Mouse (Mus musculus): ENCODE data around the gene Nphs1. TPM values are rescaled to one million over a fixed set of nuclear protein-coding genes. Genes with fewer than 3 reads are reported as not detected.
A peak's percentile ranks its signal among the peaks of the same experiment; 100 is the strongest.

The Nphs1 gene
- polyA plus RNA-seq, 2 experiments: 0.06 to 0.23 TPM

GRCm38 (mm10) chr7:30518325-30518724, 60.2 kb downstream of the Nphs1 start:
- Histone ChIP-seq H3K4me2 (replicated peaks; ENCODE audit: low read depth, low read length, severe bottlenecking) (no peak overlapping the region), H3K36me3 (ENCODE audit: control insufficient read depth, insufficient read depth, low read length) (peaks cover 4% of the 10 kb centered on the region), H3K9me3 (ENCODE audit: control insufficient read depth, low read length) (no peaks in the 10 kb centered on the region), H3K27ac (replicated peaks; ENCODE audit: low read depth, low read length) (no peak overlapping the region), H3K4me3 (replicated peaks; ENCODE audit: low read length) (no peak overlapping the region), H3K27me3 (ENCODE audit: control insufficient read depth, insufficient read depth, low read length) (no peaks in the 10 kb centered on the region), H3K4me1 (ENCODE audit: control insufficient read depth, insufficient read depth, low read length) (no peaks in the 10 kb centered on the region), H3K9ac (ENCODE audit: low read depth, low read length, severe bottlenecking) (no peak overlapping the region)
- ATAC-seq (ENCODE audit: low FRiP score, low read depth) (no peak), DNase-seq (ENCODE audit: low spot score) (no peak)
- WGBS: 46% methylated on average over 8 of the region's 8 CpGs
- TF ChIP-seq POLR2A (IDR thresholded peaks at IDR 0.05; ENCODE audit: borderline replicate concordance, extremely low read depth, insufficient read depth, insufficient read length): no peak

- Histone ChIP-seq H3K9ac (ENCODE audit: low read depth, low read length, severe bottlenecking) (no peak overlapping the region), H3K9me3 (ENCODE audit: control insufficient read depth, low read length) (no peaks in the 10 kb centered on the region), H3K27me3 (ENCODE audit: control insufficient read depth, insufficient read depth, low read length) (no peaks in the 10 kb centered on the region), H3K4me3 (replicated peaks; ENCODE audit: low read length) (no peak overlapping the region), H3K4me2 (replicated peaks; ENCODE audit: low read depth, low read length, severe bottlenecking) (no peak overlapping the region), H3K4me1 (ENCODE audit: control insufficient read depth, insufficient read depth, low read length) (no peaks in the 10 kb centered on the region), H3K36me3 (ENCODE audit: control insufficient read depth, insufficient read depth, low read length) (peaks cover 24% of the 10 kb centered on the region), H3K27ac (replicated peaks; ENCODE audit: low read depth, low read length) (no peak overlapping the region)
- no peak for DNase-seq (ENCODE audit: low spot score)
- no peak for TF ChIP-seq POLR2A (IDR thresholded peaks at IDR 0.05; ENCODE audit: borderline replicate concordance, extremely low read depth, insufficient read depth, insufficient read length)
- 75% methylated on average over 4 of the region's 4 CpGs for WGBS
- no peak for ATAC-seq (ENCODE audit: low FRiP score, low read depth)
These were observed 62.3 kb downstream of the Nphs1 start for GRCm38 (mm10) chr7:30520396-30520795.

- H3K27ac ChIP-seq (replicated peaks; ENCODE audit: low read depth, low read length): no peak overlapping the region
These were observed 62.7 kb downstream of the Nphs1 start for GRCm38 (mm10) chr7:30520856-30521255.

GRCm38 (mm10) chr7:30522871-30523270, 64.8 kb downstream of the Nphs1 start:
- Histone ChIP-seq H3K4me1 (ENCODE audit: control insufficient read depth, insufficient read depth, low read length) (peaks cover 8% of the 10 kb centered on the region; the same call in 1 of the 2 replicates), H3K9me3 (ENCODE audit: control insufficient read depth, low read length) (no peaks in the 10 kb centered on the region), H3K4me3 (replicated peaks; ENCODE audit: low read length) (no peak overlapping the region), H3K9ac (ENCODE audit: low read depth, low read length, severe bottlenecking) (no peak overlapping the region), H3K27ac (replicated peaks; ENCODE audit: low read depth, low read length) (no peak overlapping the region), H3K4me2 (replicated peaks; ENCODE audit: low read depth, low read length, severe bottlenecking) (no peak overlapping the region), H3K27me3 (ENCODE audit: control insufficient read depth, insufficient read depth, low read length) (no peaks in the 10 kb centered on the region), H3K36me3 (ENCODE audit: control insufficient read depth, insufficient read depth, low read length) (peaks cover 44% of the 10 kb centered on the region)
- DNase-seq (ENCODE audit: low spot score) (no peak), ATAC-seq (ENCODE audit: low FRiP score, low read depth) (no peak)
- TF ChIP-seq POLR2A (IDR thresholded peaks at IDR 0.05; ENCODE audit: borderline replicate concordance, extremely low read depth, insufficient read depth, insufficient read length): no peak
- 83% methylated on average over 10 of the region's 10 CpGs for WGBS

More at GRCm38 (mm10) chr7:30520856-30521255, 62.7 kb downstream of the Nphs1 start:
- no peaks in the 10 kb centered on the region for H3K4me1 ChIP-seq (ENCODE audit: control insufficient read depth, insufficient read depth, low read length)
- ATAC-seq (ENCODE audit: low FRiP score, low read depth) (no peak), DNase-seq (ENCODE audit: low spot score) (no peak)
- no peak overlapping the region for H3K9ac ChIP-seq (ENCODE audit: low read depth, low read length, severe bottlenecking)
- TF ChIP-seq POLR2A (IDR thresholded peaks at IDR 0.05; ENCODE audit: borderline replicate concordance, extremely low read depth, insufficient read depth, insufficient read length): no peak
- peaks cover 28% of the 10 kb centered on the region for H3K36me3 ChIP-seq (ENCODE audit: control insufficient read depth, insufficient read depth, low read length)
- no peaks in the 10 kb centered on the region for H3K9me3 ChIP-seq (ENCODE audit: control insufficient read depth, low read length)
- WGBS: 76% methylated on average over 5 of the region's 5 CpGs
- H3K4me3 ChIP-seq (replicated peaks; ENCODE audit: low read length): no peak overlapping the region
- H3K4me2 ChIP-seq (replicated peaks; ENCODE audit: low read depth, low read length, severe bottlenecking): no peak overlapping the region
- no peaks in the 10 kb centered on the region for H3K27me3 ChIP-seq (ENCODE audit: control insufficient read depth, insufficient read depth, low read length)

GRCm38 (mm10) chr7:30524487-30524886, 66.4 kb downstream of the Nphs1 start:
- Histone ChIP-seq H3K4me1 (ENCODE audit: control insufficient read depth, insufficient read depth, low read length) (peaks cover 8% of the 10 kb centered on the region; the same call in 1 of the 2 replicates), H3K4me3 (replicated peaks; ENCODE audit: low read length) (no peak overlapping the region), H3K27ac (replicated peaks; ENCODE audit: low read depth, low read length) (no peak overlapping the region), H3K9me3 (ENCODE audit: control insufficient read depth, low read length) (no peaks in the 10 kb centered on the region), H3K9ac (ENCODE audit: low read depth, low read length, severe bottlenecking) (no peak overlapping the region), H3K4me2 (replicated peaks; ENCODE audit: low read depth, low read length, severe bottlenecking) (no peak overlapping the region), H3K27me3 (ENCODE audit: control insufficient read depth, insufficient read depth, low read length) (no peaks in the 10 kb centered on the region), H3K36me3 (ENCODE audit: control insufficient read depth, insufficient read depth, low read length) (peaks cover 59% of the 10 kb centered on the region)
- DNase-seq (ENCODE audit: low spot score): no peak
- no peak for TF ChIP-seq POLR2A (IDR thresholded peaks at IDR 0.05; ENCODE audit: borderline replicate concordance, extremely low read depth, insufficient read depth, insufficient read length)
- no peak for ATAC-seq (ENCODE audit: low FRiP score, low read depth)
- 71% methylated on average over 6 of the region's 6 CpGs for WGBS

- ATAC-seq (ENCODE audit: low FRiP score, low read depth) (no peak; the same call in 1 of the 2 replicates), DNase-seq (ENCODE audit: low spot score) (peak; percentile 46)
- Histone ChIP-seq H3K36me3 (ENCODE audit: control insufficient read depth, insufficient read depth, low read length) (peaks cover 71% of the 10 kb centered on the region), H3K9me3 (ENCODE audit: control insufficient read depth, low read length) (no peaks in the 10 kb centered on the region), H3K27ac (replicated peaks; ENCODE audit: low read depth, low read length) (no peak overlapping the region), H3K4me1 (ENCODE audit: control insufficient read depth, insufficient read depth, low read length) (peaks cover 8% of the 10 kb centered on the region; the same call in 1 of the 2 replicates), H3K4me3 (replicated peaks; ENCODE audit: low read length) (no peak overlapping the region), H3K4me2 (replicated peaks; ENCODE audit: low read depth, low read length, severe bottlenecking) (no peak overlapping the region; the same call in 1 of the 2 replicates), H3K27me3 (ENCODE audit: control insufficient read depth, insufficient read depth, low read length) (no peaks in the 10 kb centered on the region), H3K9ac (ENCODE audit: low read depth, low read length, severe bottlenecking) (no peak overlapping the region)
- TF ChIP-seq POLR2A (IDR thresholded peaks at IDR 0.05; ENCODE audit: borderline replicate concordance, extremely low read depth, insufficient read depth, insufficient read length): no peak
- 19% methylated on average over 10 of the region's 10 CpGs for WGBS
These were observed 67.8 kb downstream of the Nphs1 start for GRCm38 (mm10) chr7:30525954-30526353.
